Mouse (Mus musculus): Measurements from ENCODE around the gene Ttc28. TPM values are rescaled to one million over a fixed set of nuclear protein-coding genes. Genes with fewer than 3 reads are reported as not detected.

Gene Ttc28
- polyA plus RNA-seq, 1 experiment from 2014 or later: 17.6 TPM

- ATAC-seq (ENCODE audit: insufficient number of reproducible peaks, insufficient read depth, low FRiP score, low TSS enrichment, low read depth): no peak
- no peaks in the 10 kb centered on the region for H3K9me3 ChIP-seq
- WGBS: 57% methylated on average over 6 of the region's 6 CpGs
- H3K27ac ChIP-seq: no peak overlapping the region
- H3K4me3 ChIP-seq: no peak overlapping the region
- no peaks in the 10 kb centered on the region for H3K36me3 ChIP-seq
- no peaks in the 10 kb centered on the region for H3K27me3 ChIP-seq
- peaks cover 34% of the 10 kb centered on the region for H3K4me1 ChIP-seq
- H3K4me2 ChIP-seq: no peak overlapping the region
- H3K9ac ChIP-seq: no peak overlapping the region
Observed at GRCm38 (mm10) chr5:111111378-111111777, 231.8 kb downstream of the Ttc28 start.

GRCm38 (mm10) chr5:111113183-111113582 lies 233.6 kb downstream of the Ttc28 start:
- Histone ChIP-seq H3K4me3 (no peak overlapping the region), H3K36me3 (peaks cover under 1% of the 10 kb centered on the region; the same call in 1 of the 2 replicates), H3K4me1 (peaks cover 51% of the 10 kb centered on the region), H3K9me3 (no peaks in the 10 kb centered on the region), H3K27ac (no peak overlapping the region), H3K4me2 (no peak overlapping the region), H3K9ac (no peak overlapping the region), H3K27me3 (no peaks in the 10 kb centered on the region)
- 31% methylated on average over 7 of the region's 7 CpGs for WGBS
- no peak for ATAC-seq (ENCODE audit: insufficient number of reproducible peaks, insufficient read depth, low FRiP score, low TSS enrichment, low read depth)

- no peak overlapping the region for H3K4me2 ChIP-seq
- H3K36me3 ChIP-seq: peaks cover 6% of the 10 kb centered on the region; the same call in 1 of the 2 replicates
- no peak overlapping the region for H3K9ac ChIP-seq
- ATAC-seq (ENCODE audit: insufficient number of reproducible peaks, insufficient read depth, low FRiP score, low TSS enrichment, low read depth): no peak
- H3K9me3 ChIP-seq: no peaks in the 10 kb centered on the region
- H3K4me3 ChIP-seq: no peak overlapping the region
- 71% methylated on average over 8 of the region's 8 CpGs for WGBS
- peaks cover 57% of the 10 kb centered on the region for H3K4me1 ChIP-seq
- no peak overlapping the region for H3K27ac ChIP-seq
- no peaks in the 10 kb centered on the region for H3K27me3 ChIP-seq
Observed at GRCm38 (mm10) chr5:111113694-111114375, 234.2 kb downstream of the Ttc28 start.

GRCm38 (mm10) chr5:111114597-111114996 lies 235.0 kb downstream of the Ttc28 start:
- H3K4me2 ChIP-seq: no peak overlapping the region
- peaks cover 6% of the 10 kb centered on the region; the same call in 1 of the 2 replicates for H3K36me3 ChIP-seq
- H3K4me3 ChIP-seq: no peak overlapping the region
- H3K27me3 ChIP-seq: no peaks in the 10 kb centered on the region
- H3K9ac ChIP-seq: no peak overlapping the region
- no peak overlapping the region for H3K27ac ChIP-seq
- 84% methylated on average over 10 of the region's 10 CpGs for WGBS
- H3K4me1 ChIP-seq: peaks cover 62% of the 10 kb centered on the region
- no peak for ATAC-seq (ENCODE audit: insufficient number of reproducible peaks, insufficient read depth, low FRiP score, low TSS enrichment, low read depth)
- no peaks in the 10 kb centered on the region for H3K9me3 ChIP-seq

- WGBS: 39% methylated on average over 15 of the region's 15 CpGs
- peak overlapping the region; percentile 39; the same call in 1 of the 2 replicates for H3K27ac ChIP-seq
- H3K9ac ChIP-seq: no peak overlapping the region
- H3K9me3 ChIP-seq: no peaks in the 10 kb centered on the region
- peaks cover 6% of the 10 kb centered on the region; the same call in 1 of the 2 replicates for H3K36me3 ChIP-seq
- no peak overlapping the region for H3K4me3 ChIP-seq
- ATAC-seq (ENCODE audit: insufficient number of reproducible peaks, insufficient read depth, low FRiP score, low TSS enrichment, low read depth): no peak
- H3K4me2 ChIP-seq: no peak overlapping the region
- peaks cover 73% of the 10 kb centered on the region for H3K4me1 ChIP-seq
- H3K27me3 ChIP-seq: no peaks in the 10 kb centered on the region
Observed at GRCm38 (mm10) chr5:111115519-111116350, 236.1 kb downstream of the Ttc28 start.

GRCm38 (mm10) chr5:111119805-111120204 lies 240.2 kb downstream of the Ttc28 start:
- Histone ChIP-seq H3K36me3 (peaks cover 6% of the 10 kb centered on the region; the same call in 1 of the 2 replicates), H3K27ac (no peak overlapping the region), H3K4me1 (peaks cover 72% of the 10 kb centered on the region), H3K9ac (no peak overlapping the region), H3K4me2 (no peak overlapping the region), H3K9me3 (no peaks in the 10 kb centered on the region), H3K4me3 (no peak overlapping the region), H3K27me3 (no peaks in the 10 kb centered on the region)
- WGBS: 82% methylated on average over 3 of the region's 3 CpGs
- ATAC-seq (ENCODE audit: insufficient number of reproducible peaks, insufficient read depth, low FRiP score, low TSS enrichment, low read depth): no peak

- H3K36me3 ChIP-seq: peaks cover 8% of the 10 kb centered on the region; the same call in 1 of the 2 replicates
- 79% methylated on average over 7 of the region's 7 CpGs for whole genome bisulfite sequencing
- ATAC-seq (ENCODE audit: insufficient number of reproducible peaks, insufficient read depth, low FRiP score, low TSS enrichment, low read depth): no peak
- H3K27ac ChIP-seq: no peak overlapping the region
- H3K9me3 ChIP-seq: no peaks in the 10 kb centered on the region
- H3K4me2 ChIP-seq: no peak overlapping the region
- no peak overlapping the region for H3K4me3 ChIP-seq
- no peaks in the 10 kb centered on the region for H3K27me3 ChIP-seq
- H3K9ac ChIP-seq: no peak overlapping the region
- peaks cover 67% of the 10 kb centered on the region for H3K4me1 ChIP-seq
Observed at GRCm38 (mm10) chr5:111120298-111120697, 240.7 kb downstream of the Ttc28 start.

GRCm38 (mm10) chr5:111120705-111121420 lies 241.3 kb downstream of the Ttc28 start:
- WGBS: 59% methylated on average over 10 of the region's 10 CpGs
- H3K27ac ChIP-seq: no peak overlapping the region
- ATAC-seq (ENCODE audit: insufficient number of reproducible peaks, insufficient read depth, low FRiP score, low TSS enrichment, low read depth): no peak
- H3K36me3 ChIP-seq: peaks cover 9% of the 10 kb centered on the region; the same call in 1 of the 2 replicates
- no peak overlapping the region for H3K9ac ChIP-seq
- H3K4me3 ChIP-seq: no peak overlapping the region
- peaks cover 62% of the 10 kb centered on the region for H3K4me1 ChIP-seq
- H3K4me2 ChIP-seq: no peak overlapping the region
- H3K27me3 ChIP-seq: no peaks in the 10 kb centered on the region
- no peaks in the 10 kb centered on the region for H3K9me3 ChIP-seq

- no peak overlapping the region for H3K4me2 ChIP-seq
- no peak overlapping the region for H3K27ac ChIP-seq
- H3K9me3 ChIP-seq: no peaks in the 10 kb centered on the region
- H3K4me1 ChIP-seq: peaks cover 47% of the 10 kb centered on the region
- WGBS: 72% methylated on average over 9 of the region's 9 CpGs
- no peak overlapping the region for H3K9ac ChIP-seq
- no peaks in the 10 kb centered on the region for H3K27me3 ChIP-seq
- ATAC-seq (ENCODE audit: insufficient number of reproducible peaks, insufficient read depth, low FRiP score, low TSS enrichment, low read depth): no peak
- H3K4me3 ChIP-seq: no peak overlapping the region
- peaks cover 9% of the 10 kb centered on the region; the same call in 1 of the 2 replicates for H3K36me3 ChIP-seq
Observed at GRCm38 (mm10) chr5:111122332-111123049, 242.9 kb downstream of the Ttc28 start.

GRCm38 (mm10) chr5:111123050-111123746 lies 243.6 kb downstream of the Ttc28 start:
- no peaks in the 10 kb centered on the region for H3K9me3 ChIP-seq
- H3K27ac ChIP-seq: no peak overlapping the region
- no peak overlapping the region for H3K4me3 ChIP-seq
- H3K4me2 ChIP-seq: no peak overlapping the region
- no peak for ATAC-seq (ENCODE audit: insufficient number of reproducible peaks, insufficient read depth, low FRiP score, low TSS enrichment, low read depth)
- H3K36me3 ChIP-seq: peaks cover 8% of the 10 kb centered on the region; the same call in 1 of the 2 replicates
- H3K27me3 ChIP-seq: no peaks in the 10 kb centered on the region
- 58% methylated on average over 12 of the region's 12 CpGs for WGBS
- no peak overlapping the region for H3K9ac ChIP-seq
- H3K4me1 ChIP-seq: peaks cover 41% of the 10 kb centered on the region

All from embryonic facial prominence, embryonic 13.5 days (tissue).